Mouse (Mus musculus): Measurements from ENCODE around the gene Orc3.

DNA sequence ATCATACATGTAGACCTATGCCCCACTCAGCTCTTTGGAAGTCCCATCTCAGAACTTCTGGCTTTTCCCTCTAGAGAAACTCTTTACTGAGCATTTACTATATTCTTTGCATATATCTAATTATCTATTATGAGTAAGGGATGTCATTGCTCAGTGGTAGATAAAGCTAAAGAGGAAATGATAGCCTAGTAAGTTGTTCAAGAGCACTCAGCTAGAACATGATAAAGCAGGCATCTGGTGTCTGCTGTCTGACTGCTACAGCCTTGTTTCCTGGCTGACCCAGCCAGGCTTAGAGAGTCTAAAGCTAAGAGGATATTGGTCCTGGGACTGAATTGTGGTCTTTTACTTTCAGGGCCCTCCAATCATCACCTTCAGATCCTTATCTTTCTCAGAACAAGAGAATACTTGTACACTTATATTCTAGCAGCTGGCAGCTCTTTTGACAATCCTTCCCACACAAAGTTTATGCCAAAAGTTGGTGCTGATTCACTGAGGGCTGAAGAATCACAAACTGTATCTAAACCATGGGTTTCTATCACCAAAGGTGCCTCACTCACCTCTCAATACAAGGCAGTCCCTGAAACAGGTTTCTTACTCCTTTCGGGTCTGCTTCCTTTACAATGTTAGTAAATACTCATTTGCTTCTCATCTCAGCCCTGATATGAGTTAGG, 86.2 kb downstream of the Orc3 start:
- no peak for TF ChIP-seq CTCF (conservative IDR thresholded peaks at IDR 0.05; ENCODE audit: low read length)
- TF ChIP-seq NANOG (IDR thresholded peaks at IDR 0.05; ENCODE audit: borderline replicate concordance, low read length) = no peak
